Mouse (Mus musculus) hindbrain, embryonic 12.5 days (tissue): ENCODE measurements around the gene Gramd1b. TPM values are rescaled to one million over a fixed set of nuclear protein-coding genes. Genes with fewer than 3 reads are reported as not detected.

Source experiments
- ATAC-seq: fragments of 200-750 bp; cut with Nextera tagmentation; 2 replicates; pipeline ENCODE4 v1.8.0; 2017; ENCODE audit warnings: moderate TSS enrichment; ENCODE audit not compliant: low FRiP score
- H3K27ac ChIP-seq: fragments of 300-500 bp; sonication (generic); 2 replicates; pipeline ENCODE4 v1.5.1; 2016; ENCODE audit warnings: mild to moderate bottlenecking
- H3K27me3 ChIP-seq: fragments of 300-500 bp; sonication (generic); 2 replicates; pipeline ENCODE4 v1.6.1; 2016; ENCODE audit warnings: mild to moderate bottlenecking
- H3K36me3 ChIP-seq: fragments of 300-500 bp; sonication (generic); 2 replicates; pipeline ENCODE4 v1.6.1; 2016; ENCODE audit warnings: mild to moderate bottlenecking
- H3K4me1 ChIP-seq: fragments of 300-500 bp; sonication (generic); 2 replicates; pipeline ENCODE4 v1.6.1; 2016
- H3K4me2 ChIP-seq: fragments of 300-500 bp; sonication (generic); replicated peaks from 2 replicates; pipeline ENCODE4 v1.6.1; 2016; ENCODE audit warnings: mild to moderate bottlenecking
- H3K4me3 ChIP-seq: fragments of 300-500 bp; sonication (generic); 2 replicates; pipeline ENCODE4 v1.5.1; 2016; ENCODE audit warnings: mild to moderate bottlenecking
- H3K9ac ChIP-seq: fragments of 300-500 bp; sonication (generic); 2 replicates; pipeline ENCODE4 v1.6.1; 2016; ENCODE audit warnings: mild to moderate bottlenecking, moderate library complexity
- H3K9me3 ChIP-seq: fragments of 300-500 bp; sonication (generic); replicated peaks from 2 replicates; pipeline ENCODE4 v1.6.1; 2016; ENCODE audit warnings: mild to moderate bottlenecking
- WGBS: fragments of 180-500 bp; shearing (Covaris S2); methylation state at CpG from one replicate; pipeline ENCODE4 v1.1.7; 2016; 5-methylcytosine and 5-hydroxymethylcytosine counted together
- polyA plus RNA-seq: library from polyadenylated mRNA; unstranded; fragments of >200 nt; fragmentation: Nextera tagmentation; extraction: Ambion mirVana; gene quantifications from 2 replicates; pipeline ENCODE4 v1.2.1, GENCODE M21; 2016

Gene Gramd1b
- polyA plus RNA-seq, 1 experiment from 2014 or later, result 4.9 TPM

DNA sequence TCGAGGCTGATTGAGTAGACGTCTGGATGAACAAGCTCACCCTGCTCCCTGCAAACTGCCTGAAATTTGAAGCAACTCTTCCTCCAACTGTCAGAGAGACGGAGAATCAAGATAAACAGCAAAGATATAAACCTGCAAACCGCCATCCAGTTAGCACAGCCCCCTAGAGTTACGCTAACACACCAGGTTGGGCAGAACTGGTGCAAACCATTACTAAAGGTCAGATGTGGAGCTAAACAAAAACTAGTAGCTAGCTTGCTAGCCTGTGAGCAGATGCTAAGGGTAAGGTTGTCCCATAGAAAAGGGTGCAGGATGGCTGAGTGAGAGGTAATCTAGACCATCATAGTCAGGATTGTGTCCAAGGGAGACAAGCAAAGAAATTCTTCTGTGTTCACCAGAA, 80.4 kb downstream of the Gramd1b start:
- WGBS, result 72% methylated on average over 5 of the region's 5 CpGs

DNA sequence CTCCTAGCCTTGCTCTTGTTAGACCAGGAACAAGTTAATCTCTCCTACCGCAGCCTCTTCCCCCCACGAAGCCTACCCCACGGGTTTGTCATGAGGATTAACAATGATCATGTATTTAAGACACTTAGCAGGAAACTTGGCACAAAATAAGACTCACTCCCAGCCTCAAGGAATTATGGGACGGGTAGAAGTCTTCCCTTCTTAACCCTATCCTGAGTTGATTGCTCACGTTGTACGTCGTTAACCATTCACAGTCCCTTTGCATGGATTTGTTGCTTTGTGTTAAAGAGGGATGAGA, 80.8 kb downstream of the Gramd1b start:
- no peak overlapping the region for H3K27ac ChIP-seq
- H3K4me2 ChIP-seq, result no peak overlapping the region
- peaks cover 4% of the 10 kb centered on the region; the same call in 1 of the 2 replicates for H3K4me1 ChIP-seq
- ATAC-seq, result no peak
- H3K9ac ChIP-seq, result no peak overlapping the region
- peaks cover 11% of the 10 kb centered on the region for H3K27me3 ChIP-seq
- WGBS, result 74% methylated on average over 7 of the region's 7 CpGs
- H3K9me3 ChIP-seq, result no peaks in the 10 kb centered on the region
- no peak overlapping the region for H3K4me3 ChIP-seq
- H3K36me3 ChIP-seq, result no peaks in the 10 kb centered on the region

More for the DNA sequence above, 80.4 kb downstream of the Gramd1b start:
- no peaks in the 10 kb centered on the region for H3K9me3 ChIP-seq
- H3K9ac ChIP-seq, result no peak overlapping the region
- H3K36me3 ChIP-seq, result no peaks in the 10 kb centered on the region
- no peak overlapping the region for H3K4me2 ChIP-seq
- no peak for ATAC-seq
- peaks cover 4% of the 10 kb centered on the region; the same call in 1 of the 2 replicates for H3K4me1 ChIP-seq
- H3K4me3 ChIP-seq, result no peak overlapping the region
- H3K27ac ChIP-seq, result no peak overlapping the region
- H3K27me3 ChIP-seq, result peaks cover 11% of the 10 kb centered on the region

DNA sequence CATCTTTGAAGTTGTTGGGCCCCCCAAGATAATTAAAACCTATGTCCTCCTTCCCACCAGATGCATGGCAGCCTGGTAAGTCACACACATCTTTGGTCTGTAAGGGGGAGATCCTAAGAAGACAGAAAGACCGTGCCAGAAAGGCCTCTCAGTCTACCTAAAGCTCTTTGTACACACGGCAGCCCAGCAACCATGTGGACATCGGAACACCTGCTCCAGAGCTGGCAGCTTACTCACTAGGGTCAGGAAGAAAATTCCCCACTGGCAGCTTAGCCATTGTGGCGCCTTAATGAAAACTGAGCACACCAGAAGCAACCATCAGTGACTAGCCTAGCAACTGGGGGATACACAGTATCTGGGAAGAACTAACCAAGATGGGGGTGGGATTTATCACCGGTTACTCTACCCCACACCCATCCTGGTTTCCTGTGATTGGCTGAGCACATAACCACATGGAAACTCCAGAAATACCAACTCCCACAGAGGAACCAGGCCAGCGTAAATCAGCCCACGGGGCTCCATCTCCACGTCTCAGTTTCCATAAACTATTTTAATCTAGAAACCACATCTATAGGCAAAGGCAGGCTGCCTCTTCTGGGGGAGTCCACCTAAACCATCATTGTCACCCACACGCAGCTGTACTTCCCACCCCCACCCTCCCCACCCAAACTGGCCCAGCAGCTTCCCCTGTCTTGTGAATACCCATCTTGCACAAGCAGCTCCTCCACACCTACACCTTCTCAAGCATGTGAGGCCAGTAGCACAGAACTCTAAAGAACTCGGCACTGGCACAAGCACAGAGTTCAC, 81.4 kb downstream of the Gramd1b start:
- no peak for ATAC-seq
- Histone ChIP-seq H3K9me3 (no peaks in the 10 kb centered on the region), H3K36me3 (no peaks in the 10 kb centered on the region), H3K4me1 (peaks cover 1% of the 10 kb centered on the region; the same call in 1 of the 2 replicates), H3K4me3 (no peak overlapping the region), H3K4me2 (no peak overlapping the region), H3K27me3 (peaks cover 8% of the 10 kb centered on the region), H3K27ac (no peak overlapping the region), H3K9ac (no peak overlapping the region)
- WGBS, result 74% methylated on average over 10 of the region's 10 CpGs

DNA sequence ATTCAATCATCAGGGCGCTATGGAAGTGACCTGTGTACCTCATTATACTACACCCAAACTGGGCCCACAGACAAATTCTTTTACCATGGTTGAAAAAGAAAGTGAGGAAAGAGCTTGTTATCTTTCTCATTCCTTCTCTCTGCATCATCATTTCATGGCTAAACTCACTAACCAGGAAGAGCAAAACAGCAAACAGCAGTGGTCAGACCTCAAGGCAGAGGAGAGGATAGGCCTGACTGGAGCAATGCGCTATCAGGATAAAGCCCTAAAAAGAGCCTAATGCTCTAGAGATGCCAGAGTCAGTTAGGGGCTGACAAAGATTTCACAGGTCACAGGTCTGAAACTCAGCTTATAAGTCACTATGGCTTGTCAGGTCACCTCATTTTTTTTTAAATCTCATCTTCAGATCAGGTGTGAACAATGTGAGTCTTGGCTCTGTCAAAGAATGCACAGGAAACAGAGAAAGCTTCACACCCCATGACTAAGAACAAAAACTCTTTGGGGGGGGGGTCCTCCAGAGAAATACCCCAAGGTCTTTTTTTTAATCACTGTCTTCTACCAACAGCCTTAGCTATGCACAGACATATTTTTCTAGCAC, 82.4 kb downstream of the Gramd1b start:
- H3K27me3 ChIP-seq, result no peaks in the 10 kb centered on the region; the same call in 1 of the 2 replicates
- no peaks in the 10 kb centered on the region for H3K36me3 ChIP-seq
- 95% methylated on average over 2 of the region's 2 CpGs for WGBS
- H3K4me2 ChIP-seq, result no peak overlapping the region
- no peak overlapping the region for H3K9ac ChIP-seq
- H3K4me3 ChIP-seq, result no peak overlapping the region
- no peaks in the 10 kb centered on the region for H3K9me3 ChIP-seq
- no peak overlapping the region for H3K27ac ChIP-seq
- H3K4me1 ChIP-seq, result no peaks in the 10 kb centered on the region
- no peak for ATAC-seq

DNA sequence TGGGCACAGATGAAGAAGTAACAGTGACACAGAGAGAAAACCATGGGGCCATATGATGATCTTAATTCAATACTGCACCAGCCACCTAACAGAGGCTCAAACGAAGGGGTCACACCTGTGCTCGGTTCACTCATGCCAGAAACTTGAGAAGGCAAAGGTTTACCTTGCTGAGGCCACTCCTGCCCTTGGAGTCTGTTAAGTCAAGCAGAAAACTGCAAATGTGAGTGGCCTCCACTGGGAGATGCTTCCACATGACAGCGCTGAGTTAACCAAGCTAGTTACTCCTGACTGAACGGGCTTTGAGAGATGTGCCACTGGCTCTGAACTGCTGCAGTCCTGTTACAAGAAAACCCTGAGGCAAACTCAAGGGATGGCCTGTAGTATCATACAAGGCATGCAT, 83.9 kb downstream of the Gramd1b start:
- Histone ChIP-seq H3K4me1 (no peaks in the 10 kb centered on the region), H3K4me3 (no peak overlapping the region), H3K27me3 (no peaks in the 10 kb centered on the region), H3K9ac (no peak overlapping the region), H3K36me3 (no peaks in the 10 kb centered on the region), H3K4me2 (no peak overlapping the region), H3K9me3 (no peaks in the 10 kb centered on the region), H3K27ac (no peak overlapping the region)
- no peak for ATAC-seq
- 76% methylated on average over 4 of the region's 4 CpGs for WGBS

DNA sequence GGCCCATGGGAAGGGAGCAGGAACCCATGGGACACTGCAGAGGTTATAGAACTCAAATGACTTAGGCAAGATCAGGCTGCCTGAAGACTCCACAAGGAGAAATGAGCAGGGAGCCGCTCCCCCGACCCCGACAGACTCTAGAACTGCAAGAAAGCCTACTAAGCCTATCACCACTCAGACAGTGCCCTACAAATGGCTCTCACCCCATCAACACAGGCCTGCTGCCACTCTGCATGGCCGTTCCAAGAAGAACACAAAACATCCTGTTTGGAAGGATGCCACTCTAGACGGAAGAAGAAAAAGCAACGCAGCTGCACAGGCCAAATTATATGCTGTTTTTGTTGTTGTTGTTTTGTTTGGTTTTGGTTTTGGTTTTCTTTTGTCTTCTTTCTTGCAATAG, 86.2 kb downstream of the Gramd1b start:
- WGBS, result 91% methylated on average over 6 of the region's 6 CpGs
- ATAC-seq, result no peak
- Histone ChIP-seq H3K4me2 (no peak overlapping the region), H3K9ac (no peak overlapping the region), H3K27me3 (no peaks in the 10 kb centered on the region), H3K9me3 (no peaks in the 10 kb centered on the region), H3K27ac (no peak overlapping the region), H3K4me1 (no peaks in the 10 kb centered on the region), H3K36me3 (no peaks in the 10 kb centered on the region), H3K4me3 (no peak overlapping the region)

DNA sequence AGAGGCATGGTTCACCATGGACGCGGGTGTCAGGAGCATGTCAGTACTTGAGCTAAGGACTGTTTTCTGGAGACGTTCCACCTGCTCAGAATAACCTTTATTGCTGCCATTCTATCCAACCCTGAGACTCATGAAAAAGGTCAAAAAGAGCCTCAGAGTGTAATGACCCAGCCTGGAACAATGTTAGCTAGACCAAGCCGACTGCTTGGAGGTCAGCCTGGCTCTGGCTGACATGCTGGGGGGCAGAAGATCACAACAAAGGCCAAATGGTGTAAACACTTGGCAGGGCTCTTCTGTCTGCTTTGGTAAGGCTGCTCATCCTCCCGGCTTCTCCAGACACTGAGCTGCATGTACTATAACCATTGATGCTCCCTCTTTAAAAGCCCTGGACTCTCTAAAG, 88.4 kb downstream of the Gramd1b start:
- Histone ChIP-seq H3K27me3 (no peaks in the 10 kb centered on the region), H3K27ac (no peak overlapping the region), H3K4me3 (no peak overlapping the region), H3K9ac (no peak overlapping the region), H3K4me2 (no peak overlapping the region), H3K36me3 (no peaks in the 10 kb centered on the region), H3K9me3 (no peaks in the 10 kb centered on the region), H3K4me1 (peaks cover 9% of the 10 kb centered on the region)
- ATAC-seq, result no peak
- WGBS, result 63% methylated on average over 5 of the region's 5 CpGs

DNA sequence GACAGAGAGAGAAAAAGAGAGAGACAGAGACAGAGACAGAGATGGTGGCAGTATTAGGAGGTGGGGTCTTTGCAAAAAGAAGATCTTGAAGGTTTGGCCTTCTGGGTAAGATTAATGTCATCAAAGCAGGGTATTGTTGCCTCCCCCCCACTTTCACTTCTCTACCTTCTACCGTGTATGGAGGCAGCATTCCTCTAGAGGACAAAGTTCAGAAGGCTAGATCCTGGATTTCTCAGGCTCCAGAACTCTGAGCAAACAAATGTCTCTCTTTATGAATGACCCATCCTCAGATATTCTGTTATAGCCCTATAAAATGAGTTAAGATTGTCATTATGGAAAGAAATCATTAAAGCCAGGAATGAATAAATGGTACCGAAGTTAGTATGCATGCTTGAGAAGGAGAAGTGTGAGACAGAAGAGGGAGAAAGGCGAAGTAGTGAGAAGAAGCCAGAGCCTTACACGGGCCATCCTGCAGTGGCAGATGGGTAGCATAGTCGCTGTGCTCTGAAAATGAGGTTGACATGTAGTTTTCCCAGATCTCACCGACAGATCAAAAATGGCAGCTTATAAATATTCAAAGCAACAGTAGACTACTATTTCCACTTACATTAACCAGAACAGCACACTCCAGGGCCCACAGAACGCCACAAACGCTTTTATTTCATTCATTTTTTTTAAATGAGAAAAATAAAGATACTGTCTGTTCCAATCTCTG, 91.1 kb downstream of the Gramd1b start:
- Histone ChIP-seq H3K4me3 (no peak overlapping the region), H3K9ac (no peak overlapping the region), H3K4me2 (no peak overlapping the region), H3K36me3 (no peaks in the 10 kb centered on the region), H3K27me3 (no peaks in the 10 kb centered on the region), H3K27ac (no peak overlapping the region), H3K4me1 (peaks cover 9% of the 10 kb centered on the region), H3K9me3 (no peaks in the 10 kb centered on the region)
- 86% methylated on average over 8 of the region's 8 CpGs for WGBS
- no peak for ATAC-seq

DNA sequence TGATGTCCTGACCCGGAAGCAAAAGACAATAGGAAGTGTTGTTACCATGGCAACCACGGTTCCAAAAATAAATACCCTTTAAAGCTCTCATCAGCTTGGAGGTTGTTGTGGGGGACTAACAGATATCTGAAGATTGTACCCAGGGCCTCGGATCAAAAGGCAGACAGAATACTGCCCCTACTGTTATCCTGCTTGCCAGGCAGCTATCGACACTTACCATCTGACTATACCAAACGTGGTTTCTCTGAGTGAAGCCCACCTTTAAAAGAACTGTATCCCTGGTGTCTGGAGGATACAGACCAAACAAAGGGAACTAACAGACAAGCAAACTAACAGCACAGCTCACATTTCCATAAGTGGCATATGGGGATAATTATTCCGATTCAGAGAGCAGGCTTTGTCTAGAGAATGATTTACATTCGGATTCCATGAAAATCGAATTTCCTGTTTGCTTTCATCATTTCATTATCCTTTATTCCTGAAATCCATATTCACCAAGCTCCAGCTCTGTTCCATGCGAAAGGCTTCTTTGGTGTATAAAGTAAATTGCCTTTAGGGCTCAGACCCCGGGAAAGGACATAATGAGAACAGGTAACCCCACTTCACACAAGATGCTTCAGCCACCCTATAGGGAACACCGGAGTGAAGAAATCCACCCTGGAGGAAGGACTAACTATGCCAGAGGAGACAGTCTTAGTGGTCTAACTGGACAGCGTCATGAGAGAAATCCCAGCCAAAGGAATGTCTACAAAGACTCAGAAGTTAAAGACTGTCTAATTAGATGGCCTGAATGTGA, 92.3 kb downstream of the Gramd1b start:
- Histone ChIP-seq H3K9ac (no peak overlapping the region), H3K4me3 (no peak overlapping the region), H3K36me3 (no peaks in the 10 kb centered on the region), H3K27ac (no peak overlapping the region), H3K9me3 (no peaks in the 10 kb centered on the region), H3K4me1 (peaks cover 9% of the 10 kb centered on the region), H3K4me2 (no peak overlapping the region), H3K27me3 (no peaks in the 10 kb centered on the region)
- no peak for ATAC-seq
- WGBS, result 51% methylated on average over 12 of the region's 12 CpGs

DNA sequence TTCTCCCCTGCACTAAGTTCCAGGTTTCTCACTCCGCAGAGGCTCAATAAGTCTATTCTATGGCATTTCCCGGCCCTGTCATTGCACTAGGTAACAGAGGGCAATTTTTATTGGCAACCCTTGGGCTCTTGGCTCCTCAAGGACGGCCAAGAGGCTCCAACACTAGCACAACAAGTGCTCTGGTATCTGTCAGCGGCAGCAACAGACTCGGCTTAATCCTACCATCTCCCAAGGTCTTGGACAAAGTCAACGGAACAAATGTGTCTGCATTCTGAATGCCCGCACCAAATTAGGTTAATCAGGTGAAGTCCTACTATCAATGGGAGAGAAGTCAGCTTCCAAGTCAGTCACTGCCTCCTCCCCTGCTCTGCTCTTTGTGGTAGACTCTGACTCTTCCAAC, 93.3 kb downstream of the Gramd1b start:
- WGBS, result 86% methylated on average over 7 of the region's 7 CpGs
- Histone ChIP-seq H3K27ac (no peak overlapping the region), H3K4me3 (no peak overlapping the region), H3K9ac (no peak overlapping the region), H3K27me3 (no peaks in the 10 kb centered on the region), H3K4me2 (no peak overlapping the region), H3K36me3 (no peaks in the 10 kb centered on the region), H3K9me3 (no peaks in the 10 kb centered on the region), H3K4me1 (peaks cover 9% of the 10 kb centered on the region)
- ATAC-seq, result no peak

DNA sequence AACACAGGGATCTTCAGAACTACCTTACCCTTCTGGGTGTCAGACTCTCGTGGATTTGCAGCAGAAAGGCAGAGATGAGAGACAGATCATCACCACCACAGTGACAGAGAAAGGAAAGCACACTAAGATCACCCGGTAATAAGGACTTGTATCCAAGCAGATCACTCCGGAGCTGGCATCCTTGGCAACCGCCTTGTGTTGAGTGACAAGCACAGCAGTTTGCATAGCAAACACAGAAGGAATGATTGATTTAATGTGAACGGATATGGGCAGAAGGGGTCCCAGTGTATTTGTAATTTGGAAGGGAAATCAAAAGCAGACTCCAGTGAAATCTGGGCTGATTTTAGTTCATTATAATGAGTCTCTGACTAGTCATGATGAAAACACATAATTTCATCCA, 97.9 kb downstream of the Gramd1b start:
- H3K4me2 ChIP-seq, result no peak overlapping the region
- WGBS, result 79% methylated on average over 5 of the region's 5 CpGs
- H3K4me3 ChIP-seq, result no peak overlapping the region

DNA sequence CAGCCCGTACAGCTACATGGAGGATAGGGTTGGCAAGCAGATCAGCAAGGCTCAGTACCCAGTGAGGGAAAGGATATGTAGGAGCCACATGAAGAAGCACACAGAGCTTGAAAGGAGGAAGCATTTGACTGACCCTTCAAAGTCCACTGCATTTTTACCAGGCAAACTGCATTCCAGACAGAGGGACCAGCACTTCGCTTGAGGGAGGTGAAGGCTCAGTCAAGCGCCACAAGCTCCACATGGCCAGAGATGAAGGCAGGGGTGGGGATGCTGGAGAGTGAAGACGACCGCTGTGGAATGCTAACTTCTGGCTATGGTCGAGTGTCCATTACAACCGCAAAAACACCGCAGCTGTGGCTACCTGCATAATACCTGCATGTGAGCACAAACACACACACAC, 100.2 kb downstream of the Gramd1b start:
- no peak overlapping the region for H3K4me2 ChIP-seq
- H3K4me1 ChIP-seq, result no peaks in the 10 kb centered on the region
- WGBS, result 83% methylated on average over 8 of the region's 8 CpGs
- H3K4me3 ChIP-seq, result no peak overlapping the region
- no peak for ATAC-seq
- no peaks in the 10 kb centered on the region for H3K36me3 ChIP-seq
- no peaks in the 10 kb centered on the region for H3K27me3 ChIP-seq
- H3K9me3 ChIP-seq, result no peaks in the 10 kb centered on the region
- no peak overlapping the region for H3K9ac ChIP-seq
- no peak overlapping the region for H3K27ac ChIP-seq

More for the DNA sequence above, 97.9 kb downstream of the Gramd1b start:
- H3K4me1 ChIP-seq, result no peaks in the 10 kb centered on the region
- no peaks in the 10 kb centered on the region for H3K36me3 ChIP-seq
- H3K9me3 ChIP-seq, result no peaks in the 10 kb centered on the region
- no peaks in the 10 kb centered on the region for H3K27me3 ChIP-seq
- no peak overlapping the region for H3K9ac ChIP-seq
- no peak overlapping the region for H3K27ac ChIP-seq
- ATAC-seq, result no peak
